Comparison of ENCODE assay signal across 8 mouse cellular contexts in genomic region chr13:104816635-104817571, GRCm38 (mm10). TPM values are rescaled to one million over a fixed set of nuclear protein-coding genes. Genes with fewer than 3 reads are reported as not detected.
A peak's percentile ranks its signal among the peaks of the same experiment; 100 is the strongest.
DNase-seq lines count a peak whose midpoint lies in the region; ATAC-seq lines count a peak whose summit lies in the region.

Cwc27 (minus strand) TSS chr13:104817142.

- peak within 1 kb of the TSS; percentile 81 for H3K9ac ChIP-seq in hindbrain, embryonic 15.5 days

- peak; percentile 93 for DNase-seq in R1 (ENCODE audit: low read depth, low spot score)
- peak; percentile 86 to 91 for DNase-seq in cerebellum, postnatal 25 days
- peak; percentile 85 to 89 for DNase-seq in frontal cortex, postnatal 36 days (ENCODE audit: low spot score in 2 of 2)
- DNase-seq in left cerebral cortex, adult 11 months (ENCODE audit: low spot score): peak; percentile 55
- peak; percentile 86 to 87 for DNase-seq in lung, postnatal 4 days
- DNase-seq in retina, postnatal 7 days (ENCODE audit: low read depth, low spot score): peak; percentile 86
- peak; percentile 75 for DNase-seq in urinary bladder, adult 2 months (ENCODE audit: low spot score)

- H3K4me2 ChIP-seq in hindbrain, embryonic 15.5 days: peak within 1 kb of the TSS; percentile 78

- ATAC-seq in hindbrain, embryonic 15.5 days (ENCODE audit: low FRiP score, low read depth): peak; percentile 96

- peak within 1 kb of the TSS; percentile 66 for H3K4me3 ChIP-seq in hindbrain, embryonic 15.5 days

- no peaks in the 10 kb centered on the region for H3K36me3 ChIP-seq in hindbrain, embryonic 15.5 days

- no peaks in the 10 kb centered on the region for H3K9me3 ChIP-seq in hindbrain, embryonic 15.5 days

- peak within 1 kb of the TSS; percentile 90 for H3K27ac ChIP-seq in hindbrain, embryonic 15.5 days (replicated peaks)

- under 1% methylated on average over 50 of the region's 50 CpGs for WGBS in hindbrain, embryonic 15.5 days

- no peaks in the 10 kb centered on the region for H3K27me3 ChIP-seq in hindbrain, embryonic 15.5 days

- peaks cover 25% of the 10 kb centered on the region for H3K4me1 ChIP-seq in hindbrain, embryonic 15.5 days (replicated peaks)

RNA-seq across cellular contexts. Expression of gene Cwc27, which starts in this region (rescaled TPM):
- 19.9 and 22.6 TPM in 2 replicates for polyA plus RNA-seq in hindbrain, embryonic 15.5 days (2015; fragmentation: Nextera tagmentation; extraction: Ambion mirVana)
- 13.8 and 16.1 TPM in 2 replicates for polyA plus RNA-seq in urinary bladder, adult 2 months (2012; rRNA removed)

Comparison
In these comparisons a context has a peak if more than half of its experiments do, and no peak if none do; other contexts are left out.
1. Peak in every context shown above with its lines: DNase-seq, ATAC-seq, H3K4me3 ChIP-seq and H3K27ac ChIP-seq.